Mouse (Mus musculus): ENCODE data around the gene Zfp618.

GRCm38 (mm10) chr4:63165636-63166035 lies 200.3 kb downstream of the Zfp618 start:
- no peak for TF ChIP-seq CTCF (IDR thresholded peaks at IDR 0.05; ENCODE audit: control insufficient read depth, insufficient read depth, insufficient replicate concordance, low read depth, low read length)
- TF ChIP-seq POLR2A (IDR thresholded peaks at IDR 0.05; ENCODE audit: control insufficient read depth, low read depth, low read length), result no peak

All from testis, adult 2 months (tissue).